Mouse (Mus musculus): ENCODE results near the gene E030030I06Rik.
"Not testable (repeated sequence)": the region's sequence is repeated elsewhere in the genome, so short reads cannot be mapped to it uniquely, and the experiment has no call there.

E030030I06Rik gene

DNA sequence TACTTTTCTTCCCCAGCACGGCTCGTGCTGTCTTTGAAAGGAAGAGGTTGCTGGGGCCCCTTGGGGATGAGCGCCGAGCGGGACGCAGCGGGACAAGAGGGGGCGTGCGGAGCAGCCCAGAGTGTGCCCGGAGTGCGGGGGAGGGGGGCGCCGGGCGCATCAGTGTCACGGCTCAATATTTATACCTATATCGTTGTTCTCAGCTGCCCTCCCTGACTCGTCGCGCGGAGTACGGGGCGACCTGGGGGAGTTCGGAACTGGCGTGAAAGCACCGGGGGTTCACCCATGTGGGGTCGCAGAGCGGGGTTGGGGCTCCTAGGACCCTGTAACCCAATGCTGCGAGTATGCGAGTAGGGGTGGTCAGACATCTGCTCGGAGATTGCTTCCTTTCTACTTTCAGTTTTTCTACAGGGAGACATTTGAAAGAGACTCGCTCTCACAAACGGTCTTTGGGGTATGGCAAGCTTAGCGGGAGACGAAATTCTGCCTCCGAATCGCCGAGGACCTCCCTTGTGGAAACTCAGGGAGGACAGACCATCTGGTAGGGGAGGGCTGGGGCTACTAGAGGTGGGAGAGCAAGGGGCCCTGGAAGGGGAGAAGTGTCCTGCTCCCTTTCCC is at the start of gene E030030I06Rik:
TSS of gene E030030I06Rik (minus strand) at position 198 of the 618 bp plus-strand sequence.
- DNase-seq (ENCODE audit: low spot score), result no peak

DNA sequence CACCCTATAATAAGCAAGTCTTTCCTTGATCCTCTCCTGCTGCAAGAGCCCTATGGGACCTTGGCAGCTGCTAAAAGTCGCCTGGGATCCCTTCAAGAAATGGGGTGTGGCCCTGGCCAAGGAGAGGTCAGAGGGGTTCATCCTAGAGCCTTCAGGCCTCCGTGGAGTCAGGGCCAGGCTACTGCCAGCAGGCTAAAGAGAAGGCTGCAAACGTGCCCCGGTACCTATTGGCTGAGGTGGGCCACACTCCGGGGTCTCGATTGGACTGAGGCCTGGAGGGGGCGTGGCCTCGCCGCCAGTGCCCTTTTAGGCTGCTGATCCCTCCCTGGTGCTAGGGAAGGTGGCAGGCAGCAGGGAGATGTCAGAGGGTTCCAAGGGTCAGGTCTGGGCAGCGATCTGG is 42.0 kb upstream of the E030030I06Rik start:
- DNase-seq (ENCODE audit: low spot score), result not testable (repeated sequence)

GRCm38 (mm10) chr10:22176515-22176914 is 27.4 kb upstream of the E030030I06Rik start:
- not testable (repeated sequence) for DNase-seq (ENCODE audit: low spot score)

- DNase-seq (ENCODE audit: low spot score), result not testable (repeated sequence)
Observed at GRCm38 (mm10) chr10:22174190-22174487, 25.1 kb upstream of the E030030I06Rik start.

DNA sequence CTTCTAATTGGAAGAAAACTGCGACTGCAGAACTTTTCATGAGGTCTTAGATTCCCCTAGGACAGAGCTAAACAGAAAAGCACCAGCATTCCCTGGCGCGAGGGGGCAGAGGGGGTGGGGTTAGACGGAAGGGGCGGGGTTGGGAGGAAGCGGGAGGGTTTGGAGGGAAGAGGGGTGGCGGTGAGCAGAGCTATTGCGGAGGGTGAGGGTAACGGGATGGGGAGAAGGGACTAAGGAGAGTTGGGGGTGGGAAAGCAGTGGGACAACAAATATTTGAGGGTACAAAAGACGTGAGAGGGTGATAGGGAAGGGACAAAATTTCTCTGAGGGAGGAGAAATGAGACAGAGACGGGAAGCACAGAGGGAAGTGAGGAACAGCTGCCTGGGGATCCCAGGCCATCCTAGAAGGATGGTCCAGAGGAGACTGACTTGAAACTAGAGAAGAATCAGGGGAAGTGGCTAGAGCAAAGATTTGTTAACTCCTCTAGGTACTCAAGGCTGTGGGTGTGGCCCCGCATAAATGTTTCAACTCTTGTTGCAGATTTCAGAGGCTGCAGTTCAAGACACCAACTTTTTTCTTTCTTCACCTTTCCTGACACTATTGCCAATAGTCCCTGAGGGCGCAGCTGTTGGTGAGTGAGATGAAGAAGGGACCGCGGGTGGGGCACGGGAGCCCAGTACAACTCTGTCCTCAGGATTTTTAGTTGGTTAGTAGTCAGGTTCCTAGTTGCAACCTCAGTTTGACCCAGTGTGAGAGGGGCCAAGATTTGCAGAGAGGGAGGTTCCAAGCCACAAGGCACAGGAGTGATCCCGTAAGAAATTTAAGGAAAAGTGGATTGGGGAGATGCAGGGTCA is 24.5 kb upstream of the E030030I06Rik start:
- not testable (repeated sequence) for DNase-seq (ENCODE audit: low spot score)

- not testable (repeated sequence) for DNase-seq (ENCODE audit: low spot score)
Observed at GRCm38 (mm10) chr10:22172431-22173334, 23.6 kb upstream of the E030030I06Rik start.

GRCm38 (mm10) chr10:22169116-22169515 is 20.0 kb upstream of the E030030I06Rik start:
- DNase-seq (ENCODE audit: low spot score), result not testable (repeated sequence)

GRCm38 (mm10) chr10:22167061-22167460 is 18.0 kb upstream of the E030030I06Rik start:
- not testable (repeated sequence) for DNase-seq (ENCODE audit: low spot score)

GRCm38 (mm10) chr10:22166025-22166424 is 17.0 kb upstream of the E030030I06Rik start:
- DNase-seq (ENCODE audit: low spot score), result not testable (repeated sequence)

- DNase-seq (ENCODE audit: low spot score), result not testable (repeated sequence)
Observed at GRCm38 (mm10) chr10:22165328-22166003, 16.4 kb upstream of the E030030I06Rik start.

DNA sequence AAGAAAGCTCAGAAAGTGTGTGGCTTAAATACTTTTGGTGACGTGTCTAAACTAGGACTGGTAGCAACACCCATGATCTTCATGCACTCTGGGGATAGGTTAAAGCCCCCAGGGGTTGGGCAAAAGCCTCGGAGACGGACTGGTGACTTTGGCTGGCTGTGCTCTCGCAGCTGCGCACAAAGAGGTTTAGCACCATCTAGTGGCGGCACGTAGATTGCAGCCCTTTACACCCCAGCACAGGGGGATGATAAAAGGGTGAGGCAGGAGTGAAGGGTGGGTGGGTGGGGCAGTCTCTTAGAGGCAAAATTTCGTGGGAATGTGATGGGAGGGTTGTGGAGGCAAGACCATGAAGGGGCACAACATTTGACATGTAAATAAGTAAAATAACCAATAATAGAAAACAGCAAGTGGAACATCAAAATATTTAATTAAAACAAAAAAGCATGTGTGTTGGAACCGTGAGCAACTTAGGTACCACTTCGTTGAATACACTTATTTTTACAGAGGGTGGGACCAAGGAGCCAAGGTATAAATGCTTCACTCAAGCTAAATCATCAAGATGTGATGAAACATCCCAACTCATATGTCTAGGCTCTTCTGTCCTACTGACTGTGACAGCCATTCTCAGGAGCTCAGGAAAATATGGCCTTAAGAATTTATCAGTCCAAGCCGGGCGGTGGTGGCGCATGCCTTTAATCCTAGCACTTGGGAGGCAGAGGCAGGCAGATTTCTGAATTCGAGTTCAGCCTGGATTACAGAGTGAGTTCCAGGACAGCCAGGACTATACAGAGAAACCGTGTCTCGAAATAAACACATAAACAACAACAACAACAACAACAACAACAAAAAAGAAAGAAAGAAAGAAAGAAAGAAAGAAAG is 14.9 kb upstream of the E030030I06Rik start:
- peak; percentile 73 for DNase-seq (ENCODE audit: low spot score)

GRCm38 (mm10) chr10:22163279-22163678 is 14.2 kb upstream of the E030030I06Rik start:
- not testable (repeated sequence) for DNase-seq (ENCODE audit: low spot score)

DNA sequence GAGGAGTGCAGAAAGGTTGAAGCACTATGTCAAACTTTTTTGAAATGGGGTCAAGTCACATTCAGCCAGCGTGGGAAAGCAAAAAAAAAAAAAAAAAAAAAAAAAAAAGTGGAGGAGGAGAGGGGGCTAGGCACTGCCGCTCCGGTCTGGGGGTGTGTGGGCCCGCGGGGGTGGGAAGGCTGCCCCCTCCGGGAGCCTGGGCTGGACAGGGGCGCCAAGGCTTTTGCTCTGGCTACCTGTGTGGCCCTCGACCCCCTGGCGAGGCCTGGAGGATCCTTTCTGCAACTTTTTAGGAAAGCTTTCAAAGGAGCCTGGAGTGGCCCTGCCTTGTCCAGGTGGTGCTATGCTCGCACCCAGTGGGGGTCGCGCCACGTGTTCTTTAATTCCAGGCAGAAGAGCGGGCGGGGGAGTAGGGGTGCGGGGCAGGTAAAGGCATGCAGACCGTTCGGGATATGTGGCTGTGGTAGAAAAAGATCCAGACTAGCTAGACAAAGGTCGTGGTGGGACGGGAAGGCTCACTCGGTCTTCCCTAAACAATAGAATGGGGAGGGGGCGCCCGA is 10.6 kb upstream of the E030030I06Rik start:
- no peak for DNase-seq (ENCODE audit: low spot score)

DNA sequence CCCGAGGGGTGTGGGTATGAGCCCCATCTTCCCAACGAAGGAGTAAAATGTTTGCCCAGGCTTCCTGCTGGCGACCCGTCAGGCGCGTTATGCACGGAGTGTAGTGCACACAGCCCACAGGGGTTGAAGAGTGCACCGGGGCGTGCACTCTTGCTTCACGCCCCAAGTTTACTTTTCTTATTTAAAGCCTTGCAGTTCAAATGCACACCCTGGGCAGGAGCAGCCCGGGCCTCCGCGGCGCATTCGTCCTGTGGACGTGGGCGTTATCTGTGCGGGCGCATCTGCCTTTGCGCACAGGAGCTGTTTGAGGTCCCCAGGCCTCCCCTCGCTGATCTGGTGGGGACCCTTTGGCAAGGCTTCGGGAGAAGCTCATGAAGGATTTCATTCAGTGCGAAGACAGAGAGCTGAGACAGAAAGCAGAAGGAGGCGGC is 10.1 kb upstream of the E030030I06Rik start:
- DNase-seq (ENCODE audit: low spot score), result peak; percentile 9

DNA sequence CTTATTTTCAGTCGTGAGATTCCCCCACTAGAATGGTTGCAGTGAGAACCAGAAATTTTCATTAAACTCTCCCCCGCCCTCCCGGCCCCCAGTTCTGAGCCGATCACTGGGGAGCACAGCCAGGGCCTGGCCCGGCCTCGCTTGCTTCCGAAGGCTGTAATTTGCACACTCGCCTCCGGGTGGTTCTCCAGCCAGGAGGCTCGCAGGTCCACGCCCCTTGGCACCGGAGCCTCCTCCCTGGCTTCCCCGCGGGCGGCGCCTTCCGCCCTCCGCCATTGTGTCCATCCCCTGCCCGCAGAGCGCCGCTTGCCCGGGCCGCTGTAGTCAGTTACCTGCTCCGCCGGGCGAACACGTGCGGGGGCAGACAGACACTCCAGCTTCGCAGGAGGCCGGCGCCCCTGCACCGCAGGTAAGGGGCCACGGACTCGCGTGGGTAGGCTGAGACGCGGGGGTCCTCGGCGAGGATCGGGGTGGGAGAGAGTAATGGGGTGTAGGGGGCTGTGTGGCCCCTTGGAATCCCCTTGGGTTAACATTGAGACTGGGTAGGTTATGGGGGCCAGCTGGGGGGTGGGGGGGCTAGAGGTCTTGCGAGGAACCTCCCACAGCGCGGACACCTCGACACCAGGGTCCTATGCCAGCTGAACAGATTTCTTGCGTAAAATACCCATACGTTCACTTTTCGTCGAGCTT is 9.4 kb upstream of the E030030I06Rik start, which contains the start of the genes Raet1e and H60b:
TSS of gene Raet1e (plus strand) at position 260 of the 690 bp plus-strand sequence.
TSS of gene H60b (plus strand) at position 277 of the 690 bp plus-strand sequence.
- DNase-seq (ENCODE audit: low spot score), result peak; percentile 82

DNA sequence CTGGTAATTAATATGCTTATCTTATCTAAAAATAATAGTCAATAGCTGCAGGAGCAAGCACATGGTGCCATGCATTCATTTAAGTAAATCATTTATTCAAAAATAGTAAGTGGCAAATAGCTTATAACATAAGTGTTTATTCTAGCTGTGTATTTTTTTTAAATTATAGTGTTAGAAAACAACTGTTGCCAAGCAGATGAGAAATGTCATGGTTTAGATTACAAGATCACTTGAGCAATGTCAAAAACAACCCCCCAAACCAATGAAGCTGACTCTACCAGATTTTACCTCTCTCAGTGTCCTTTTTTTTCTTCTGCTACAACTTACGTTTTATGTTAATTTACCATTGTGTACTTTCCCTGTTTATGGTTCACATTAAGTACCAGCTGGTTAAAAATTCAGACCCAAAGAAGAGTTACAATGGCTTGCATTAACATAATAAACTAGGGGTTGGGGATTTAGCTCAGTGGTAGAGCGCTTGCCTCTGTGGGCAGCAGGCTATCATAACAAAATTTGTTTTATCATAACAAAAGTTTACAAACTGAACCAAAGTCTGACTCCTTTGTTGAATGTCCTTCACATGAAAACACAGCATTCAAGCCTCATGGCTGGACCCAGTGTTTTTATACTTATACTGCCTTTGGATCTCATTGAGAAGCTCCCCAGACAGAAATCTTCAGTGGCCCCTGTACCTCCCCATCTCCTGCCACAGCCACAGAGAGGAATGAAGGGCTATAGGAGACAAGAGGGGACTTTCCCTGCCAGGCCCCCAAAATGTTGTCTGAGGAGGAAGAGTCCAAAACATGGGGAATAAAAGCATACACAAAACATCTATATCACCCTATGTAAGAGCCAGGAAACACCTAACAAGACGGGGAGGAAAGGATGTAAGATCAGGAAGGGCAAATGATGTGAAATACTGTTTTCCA is 6.1 kb upstream of the E030030I06Rik start:
- DNase-seq (ENCODE audit: low spot score), result no peak

DNA sequence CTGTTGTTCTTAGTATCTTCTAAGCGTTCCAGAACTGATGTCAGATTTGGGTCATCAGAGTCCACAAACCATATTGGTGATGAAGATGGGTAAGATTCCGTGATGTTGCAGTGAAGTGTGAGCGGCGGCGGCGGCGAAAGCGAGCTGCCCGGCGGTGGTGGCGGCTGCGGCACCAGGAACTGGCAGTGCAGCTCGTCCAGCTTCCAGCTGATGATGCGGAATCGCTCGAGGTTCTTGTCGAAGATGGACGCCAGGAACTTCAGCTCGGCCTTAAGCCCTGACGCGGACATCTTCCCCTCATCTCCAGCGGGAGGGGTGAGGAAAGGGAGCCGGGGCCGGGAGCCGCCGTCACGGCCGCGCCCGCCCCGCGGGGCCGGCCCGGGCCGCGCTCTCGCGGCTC is 5.1 kb upstream of the E030030I06Rik start:
- peak; percentile 35 for DNase-seq (ENCODE audit: low spot score)

DNA sequence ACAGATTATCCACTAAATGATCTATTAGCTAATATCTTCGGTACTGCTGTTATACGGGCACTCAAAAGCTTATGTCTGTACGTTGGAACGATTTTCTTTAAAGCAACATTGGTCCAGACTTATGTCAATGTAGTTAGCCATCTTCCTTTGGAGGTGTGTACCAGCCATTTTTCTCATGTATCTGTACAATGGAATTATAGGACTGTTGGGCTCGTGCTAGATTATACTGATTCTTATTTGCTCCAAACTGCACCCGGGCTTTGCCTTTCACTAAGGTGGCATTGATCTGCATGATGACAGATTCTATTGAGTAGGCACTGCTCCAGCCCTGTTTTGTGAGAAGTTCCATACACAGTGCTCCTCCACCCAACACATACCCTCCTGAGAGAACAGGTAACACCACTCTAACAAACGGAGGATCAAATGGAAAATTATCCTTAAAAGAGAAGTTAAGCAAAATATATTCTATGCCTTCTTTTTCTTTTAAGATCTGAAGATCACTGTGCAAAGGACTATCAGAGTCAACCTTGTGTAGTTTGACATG is 4.1 kb upstream of the E030030I06Rik start:
- not testable (repeated sequence) for DNase-seq (ENCODE audit: low spot score)

Measured in ovary, postnatal 36 days (tissue).